Mouse (Mus musculus) heart, adult 2 months (tissue): ENCODE results near the gene Zfp266.

Experiments used
- CTCF ChIP-seq: fragments of 200-600 bp; IDR thresholded peaks from 2 replicates; pipeline ENCODE4 v1.8.1; 2022; ENCODE audit warnings: antibody characterized with exemption, mild to moderate bottlenecking, moderate library complexity
- EP300 ChIP-seq: fragments of 200-500 bp; IDR thresholded peaks from 2 replicates; pipeline ENCODE4 v1.6.1; 2011; ENCODE audit warnings: low read depth, low read length, control low read depth; ENCODE audit not compliant: insufficient read depth
- POLR2A ChIP-seq: fragments of 200-500 bp; IDR thresholded peaks from 2 replicates; pipeline ENCODE4 v1.6.1; 2011; ENCODE audit warnings: mild to moderate bottlenecking, low read depth, low read length, control low read depth; ENCODE audit not compliant: insufficient read depth

- TF ChIP-seq EP300 = no peak
- no peak for TF ChIP-seq POLR2A
- TF ChIP-seq CTCF = no peak
Observed at GRCm38 (mm10) chr9:20509676-20510075, 11.5 kb downstream of the Zfp266 start.
